Mouse (Mus musculus) left cerebral cortex, adult 8-10 months (tissue): ENCODE data around the gene Nudt21. TPM values are rescaled to one million over a fixed set of nuclear protein-coding genes. Genes with fewer than 3 reads are reported as not detected.
A peak's percentile ranks its signal among the peaks of the same experiment; 100 is the strongest.

Experiments used
- DNase-seq, 2 experiments: peaks; one replicate each; pipeline ENCODE4 v3.0.0; 2022; ENCODE audit warnings: low spot score in 2 of 2
- total RNA-seq, 4 experiments: library from RNA; stranded (reverse); gene quantifications; 2 replicates each; pipeline ENCODE4 v1.2.4; 2022

Gene Nudt21
- total RNA-seq, 4 experiments from 2014 or later: 42.5 to 50.6 (median 47.7) TPM

GRCm38 (mm10) chr8:94004139-94004538 is 32.7 kb downstream of the Nudt21 start:
- no peak for DNase-seq

GRCm38 (mm10) chr8:93998961-93999360 is 37.9 kb downstream of the Nudt21 start:
- no peak for DNase-seq

GRCm38 (mm10) chr8:93989739-93990138 is 47.1 kb downstream of the Nudt21 start:
- no peak for DNase-seq

GRCm38 (mm10) chr8:93984731-93985130 is 52.1 kb downstream of the Nudt21 start:
- no peak for DNase-seq

- no peak for DNase-seq
Measured at GRCm38 (mm10) chr8:93983827-93984226, 53.0 kb downstream of the Nudt21 start.

GRCm38 (mm10) chr8:93981679-93982215 is 55.1 kb downstream of the Nudt21 start:
- DNase-seq: no peak

- DNase-seq: no peak
Measured at GRCm38 (mm10) chr8:93980141-93980540, 56.7 kb downstream of the Nudt21 start.

GRCm38 (mm10) chr8:93976446-93977211 is 60.2 kb downstream of the Nudt21 start:
- DNase-seq: peak in 1 of 2 experiments; percentile 4

- peak in 1 of 2 experiments; percentile 4 for DNase-seq
Measured at GRCm38 (mm10) chr8:93975358-93975757, 61.5 kb downstream of the Nudt21 start.

- peak in 1 of 2 experiments; percentile 2 for DNase-seq
Measured at GRCm38 (mm10) chr8:93974602-93975186, 62.1 kb downstream of the Nudt21 start.

- peak in 1 of 2 experiments; percentile 8 for DNase-seq
Measured at GRCm38 (mm10) chr8:93973831-93974375, 62.9 kb downstream of the Nudt21 start.

GRCm38 (mm10) chr8:93972971-93973734 is 63.7 kb downstream of the Nudt21 start:
- peak in 1 of 2 experiments; percentile 11 for DNase-seq

GRCm38 (mm10) chr8:93972211-93972610 is 64.6 kb downstream of the Nudt21 start:
- DNase-seq: peak in 1 of 2 experiments; percentile 2

GRCm38 (mm10) chr8:93971451-93971850 is 65.4 kb downstream of the Nudt21 start:
- peak in 1 of 2 experiments; percentile 7 for DNase-seq

- DNase-seq: no peak
Measured at GRCm38 (mm10) chr8:93969626-93970340, 67.0 kb downstream of the Nudt21 start.

GRCm38 (mm10) chr8:93968293-93968692 is 68.5 kb downstream of the Nudt21 start:
- no peak for DNase-seq

Other genes starting within 250 kb of the Nudt21 start
- 100 to 1,000 TPM; 673 to 703 (median 694) TPM for gene Gnao1, start 227.1 kb downstream of the Nudt21 start, total RNA-seq
- gene Amfr, start 24.2 kb downstream of the Nudt21 start, total RNA-seq: 100 to 1,000 TPM; 128 to 132 (median 131) TPM
- gene Ogfod1, start 167 bp upstream of the Nudt21 start, total RNA-seq: 100 to 1,000 TPM in 1 of 4 experiments, 10 to 100 TPM in 3; 97.3 to 111 (median 99.2) TPM
- gene Bbs2, start 61.9 kb upstream of the Nudt21 start, total RNA-seq: 10 to 100 TPM; 33.2 to 41.9 (median 38.5) TPM
- gene Mt4, start 100.2 kb upstream of the Nudt21 start, total RNA-seq: not detected
- 100 to 1,000 TPM; 785 to 962 (median 864) TPM for gene Mt3, start 115.6 kb upstream of the Nudt21 start, total RNA-seq
- gene Mt2, start 135.6 kb upstream of the Nudt21 start, total RNA-seq: 100 to 1,000 TPM; 287 to 602 (median 391) TPM
- gene Mt1, start 142.1 kb upstream of the Nudt21 start, total RNA-seq: 100 to 1,000 TPM; 307 to 666 (median 449) TPM
- gene Nup93, start 177.5 kb upstream of the Nudt21 start, total RNA-seq: 10 to 100 TPM; 48.3 to 54.1 (median 49.8) TPM